Mouse (Mus musculus) CH12.LX (cell line): ENCODE measurements at regions not wholly inside any gene's neighbourhood (a gene's known extent, or its start where the extent isn't known, plus 50 kb on each side); places are given as distances from the start of the nearest gene placed in this dataset.

Experiments
- BHLHE40 ChIP-seq: IDR thresholded peaks from 2 replicates; pipeline ENCODE4 v1.6.1; 2011; ENCODE audit warnings: mild to moderate bottlenecking, low read depth, low read length, improper control_type of control experiment
- MXI1 ChIP-seq: IDR thresholded peaks from 2 replicates; pipeline ENCODE4 v1.6.1; 2011; ENCODE audit warnings: mild to moderate bottlenecking, low read depth, low read length, improper control_type of control experiment
- POLR2A ChIP-seq: IDR thresholded peaks from 2 replicates; pipeline ENCODE4 v1.6.1; 2011; ENCODE audit warnings: low read depth, mild to moderate bottlenecking, improper control_type of control experiment, low read length
- SIN3A ChIP-seq: IDR thresholded peaks from 2 replicates; pipeline ENCODE4 v1.6.1; 2012; ENCODE audit warnings: low read length, improper control_type of control experiment, inconsistent platforms
- USF1 ChIP-seq: IDR thresholded peaks from 2 replicates; pipeline ENCODE4 v1.6.1; 2014; ENCODE audit warnings: low read depth, mild to moderate bottlenecking, inconsistent platforms, low read length, improper control_type of control experiment
- USF2 ChIP-seq: conservative IDR thresholded peaks from 2 replicates; pipeline ENCODE4 v1.6.1; 2011; ENCODE audit warnings: low read depth, low read length, improper control_type of control experiment
- ZC3H11A ChIP-seq: IDR thresholded peaks from 2 replicates; pipeline ENCODE4 v1.6.1; 2012; ENCODE audit warnings: low read depth, mild to moderate bottlenecking, inconsistent platforms, low read length, improper control_type of control experiment

DNA sequence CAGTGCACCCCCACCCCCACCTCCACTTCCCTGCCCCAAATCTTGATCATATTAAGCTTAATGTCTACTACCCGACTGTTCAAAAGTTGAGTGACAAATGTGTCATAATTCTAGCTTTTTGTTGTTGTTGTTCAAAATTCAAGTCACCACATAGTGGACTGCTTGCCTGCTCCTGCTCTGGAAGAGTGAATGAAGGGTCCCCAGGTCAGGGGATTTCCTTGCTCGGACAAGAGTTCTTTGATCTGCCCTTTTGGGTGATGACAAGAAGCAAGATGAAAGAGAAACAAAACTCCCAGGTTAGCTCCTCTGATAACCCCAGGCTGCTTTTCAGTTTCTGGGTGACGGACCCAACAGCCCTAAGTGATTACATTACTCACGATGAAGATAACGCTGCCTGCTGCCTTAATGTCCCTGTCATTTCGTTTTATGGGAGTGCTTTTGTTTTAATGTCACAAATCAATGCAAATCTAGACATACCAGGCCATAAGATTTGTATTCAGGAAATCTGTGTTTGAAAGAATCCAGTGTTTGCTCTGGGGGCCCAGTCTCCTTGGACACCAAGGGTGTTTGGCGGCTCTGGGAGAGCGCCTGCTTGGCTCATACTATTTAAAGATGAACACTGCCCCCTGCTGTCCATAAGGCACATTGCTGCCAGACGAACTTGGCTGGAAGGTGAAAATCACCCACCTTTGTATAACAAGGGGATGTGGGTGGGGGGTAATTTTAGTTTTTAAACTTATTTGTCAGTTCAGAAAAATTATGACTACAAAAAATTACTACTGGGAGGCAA, 172.0 kb upstream of the 1700066M21Rik start:
- TF ChIP-seq ZC3H11A (peak; percentile 40; the same call in 1 of the 2 replicates), BHLHE40 (0 out of 2 replicates have a peak, but pooled peaks have one; percentile 12), SIN3A (0 out of 2 replicates have a peak, but pooled peaks have one; percentile 43), MXI1 (no peak), USF1 (no peak), POLR2A (no peak), USF2 (no peak)
